Mouse (Mus musculus) embryonic facial prominence, embryonic 15.5 days (tissue): ENCODE data around the gene Ano1. TPM values are rescaled to one million over a fixed set of nuclear protein-coding genes. Genes with fewer than 3 reads are reported as not detected.
A peak's percentile ranks its signal among the peaks of the same experiment; 100 is the strongest.

Experiments used
- ATAC-seq: fragments of 200-750 bp; cut with Nextera tagmentation; 2 replicates; pipeline ENCODE4 v1.8.0; 2017; ENCODE audit warnings: low read depth, moderate TSS enrichment; ENCODE audit not compliant: insufficient number of reproducible peaks, low FRiP score, low TSS enrichment
- H3K27ac ChIP-seq: fragments of 300-500 bp; sonication (generic); replicated peaks from 2 replicates; pipeline ENCODE4 v1.5.1; 2015; ENCODE audit warnings: mild to moderate bottlenecking, inconsistent platforms
- H3K27me3 ChIP-seq: fragments of 300-500 bp; sonication (generic); 2 replicates; pipeline ENCODE4 v1.6.1; 2015; ENCODE audit warnings: inconsistent platforms
- H3K36me3 ChIP-seq: fragments of 300-500 bp; sonication (generic); 2 replicates; pipeline ENCODE4 v1.6.1; 2015; ENCODE audit warnings: mild to moderate bottlenecking, inconsistent platforms
- H3K4me1 ChIP-seq: fragments of 300-500 bp; sonication (generic); 2 replicates; pipeline ENCODE4 v1.6.1; 2015; ENCODE audit warnings: inconsistent platforms
- H3K4me2 ChIP-seq: fragments of 300-500 bp; sonication (generic); replicated peaks from 2 replicates; pipeline ENCODE4 v1.6.1; 2015; ENCODE audit warnings: mild to moderate bottlenecking, inconsistent platforms
- H3K4me3 ChIP-seq: fragments of 300-500 bp; sonication (generic); replicated peaks from 2 replicates; pipeline ENCODE4 v1.5.1; 2015; ENCODE audit warnings: mild to moderate bottlenecking, inconsistent platforms
- H3K9ac ChIP-seq: fragments of 300-500 bp; sonication (generic); 2 replicates; pipeline ENCODE4 v1.6.1; 2015; ENCODE audit warnings: inconsistent platforms
- H3K9me3 ChIP-seq: fragments of 300-500 bp; sonication (generic); replicated peaks from 2 replicates; pipeline ENCODE4 v1.6.1; 2016; ENCODE audit warnings: inconsistent platforms
- WGBS: fragments of 180-500 bp; shearing (Covaris S2); methylation state at CpG from one replicate; pipeline ENCODE4 v1.1.7; 2015; 5-methylcytosine and 5-hydroxymethylcytosine counted together
- polyA plus RNA-seq: library from polyadenylated mRNA; unstranded; fragments of >200 nt; fragmentation: Nextera tagmentation; extraction: Ambion mirVana; gene quantifications from 2 replicates; pipeline ENCODE4 v1.2.1, GENCODE M21; 2015

Gene Ano1
- polyA plus RNA-seq, result 17.9 and 20.6 TPM in 2 replicates

GRCm38 (mm10) chr7:144751833-144752232, at the start of gene Ano1:
Gene Ano1 (minus strand): TSS chr7:144751974.
- Histone ChIP-seq H3K4me1 (no peaks in the 10 kb centered on the region), H3K9me3 (no peaks in the 10 kb centered on the region), H3K27me3 (no peaks in the 10 kb centered on the region), H3K27ac (no peak within 1 kb of the TSS), H3K9ac (no peak within 1 kb of the TSS), H3K4me3 (no peak within 1 kb of the TSS), H3K4me2 (no peak within 1 kb of the TSS), H3K36me3 (no peaks in the 10 kb centered on the region)
- WGBS, result 85% methylated on average over 9 of the region's 9 CpGs
- no peak for ATAC-seq

- Histone ChIP-seq H3K4me3 (no peak overlapping the region), H3K9me3 (no peaks in the 10 kb centered on the region), H3K4me1 (no peaks in the 10 kb centered on the region), H3K9ac (no peak overlapping the region), H3K27ac (no peak overlapping the region), H3K36me3 (no peaks in the 10 kb centered on the region), H3K4me2 (no peak overlapping the region), H3K27me3 (peaks cover 7% of the 10 kb centered on the region; the same call in 1 of the 2 replicates)
- ATAC-seq, result no peak
- WGBS, result 38% methylated on average over 1 of the region's 1 CpGs
These were observed 46.7 kb upstream of the Ano1 start for GRCm38 (mm10) chr7:144798471-144798870.

- Histone ChIP-seq H3K27ac (no peak overlapping the region), H3K4me3 (no peak overlapping the region), H3K4me2 (no peak overlapping the region), H3K9me3 (no peaks in the 10 kb centered on the region), H3K4me1 (no peaks in the 10 kb centered on the region), H3K36me3 (no peaks in the 10 kb centered on the region), H3K9ac (no peak overlapping the region), H3K27me3 (peaks cover 5% of the 10 kb centered on the region; the same call in 1 of the 2 replicates)
- no peak for ATAC-seq
- WGBS, result 43% methylated on average over 17 of the region's 17 CpGs
These were observed 45.4 kb upstream of the Ano1 start for GRCm38 (mm10) chr7:144796986-144797735.

DNA sequence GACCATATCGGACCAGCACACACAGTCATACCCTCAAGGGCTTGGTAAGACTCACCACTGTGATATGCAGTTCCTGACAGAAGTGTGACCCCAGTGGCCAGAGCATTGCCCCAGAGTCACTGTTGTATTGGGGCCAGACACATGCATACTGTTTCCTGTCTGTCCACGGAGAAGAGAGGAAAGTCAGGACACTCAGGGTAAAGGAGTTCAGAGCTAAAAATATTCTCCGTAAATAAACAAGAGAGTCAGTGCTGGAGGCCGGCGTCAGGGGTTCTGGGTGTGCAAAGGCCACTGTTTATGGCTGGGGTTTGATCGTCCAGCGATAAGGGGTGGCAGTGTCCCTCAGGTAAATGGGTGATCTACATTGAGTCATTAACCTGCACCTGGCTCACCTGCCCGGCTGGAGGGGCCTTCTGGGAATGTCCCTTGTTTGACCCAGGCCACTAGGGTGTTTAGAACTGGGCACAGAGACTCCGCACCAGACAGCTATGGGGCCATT, 44.3 kb upstream of the Ano1 start:
- Histone ChIP-seq H3K36me3 (no peaks in the 10 kb centered on the region), H3K27ac (no peak overlapping the region), H3K9me3 (no peaks in the 10 kb centered on the region), H3K27me3 (peaks cover 5% of the 10 kb centered on the region; the same call in 1 of the 2 replicates), H3K4me1 (no peaks in the 10 kb centered on the region), H3K4me3 (no peak overlapping the region), H3K4me2 (no peak overlapping the region), H3K9ac (no peak overlapping the region)
- WGBS, result 74% methylated on average over 9 of the region's 9 CpGs
- ATAC-seq, result no peak

- 82% methylated on average over 10 of the region's 10 CpGs for WGBS
- 0 out of 2 replicates have a peak, but pooled peaks cover 5% of the 10 kb centered on the region for H3K27me3 ChIP-seq
- no peak overlapping the region for H3K27ac ChIP-seq
- H3K9ac ChIP-seq, result no peak overlapping the region
- no peak overlapping the region for H3K4me2 ChIP-seq
- no peak for ATAC-seq
- no peaks in the 10 kb centered on the region for H3K9me3 ChIP-seq
- no peaks in the 10 kb centered on the region for H3K36me3 ChIP-seq
- H3K4me1 ChIP-seq, result no peaks in the 10 kb centered on the region
- no peak overlapping the region for H3K4me3 ChIP-seq
These were observed 41.5 kb upstream of the Ano1 start for GRCm38 (mm10) chr7:144793296-144793695.

DNA sequence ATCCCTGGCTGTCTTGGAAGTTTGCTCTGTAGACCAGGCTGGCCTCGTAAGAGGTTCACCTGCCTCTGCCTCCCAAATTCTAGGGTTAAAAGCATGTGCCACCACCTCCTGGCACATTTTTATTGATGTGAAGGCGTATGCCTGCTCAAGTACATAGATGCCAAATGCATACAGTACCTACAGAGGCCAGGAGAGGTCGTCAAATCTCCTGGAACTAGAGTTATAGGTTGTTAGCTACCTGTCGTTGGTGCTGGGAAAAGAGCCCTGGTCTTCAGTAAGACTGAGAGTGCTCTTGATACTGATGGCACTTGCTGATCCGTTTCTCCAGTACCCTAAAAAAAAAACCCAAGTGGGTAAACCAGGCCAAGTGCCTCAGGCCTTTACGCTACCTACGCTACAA, 39.7 kb upstream of the Ano1 start:
- ATAC-seq, result no peak
- Histone ChIP-seq H3K4me2 (no peak overlapping the region), H3K27me3 (no peaks in the 10 kb centered on the region), H3K4me3 (no peak overlapping the region), H3K4me1 (no peaks in the 10 kb centered on the region), H3K36me3 (no peaks in the 10 kb centered on the region), H3K27ac (no peak overlapping the region), H3K9ac (no peak overlapping the region), H3K9me3 (no peaks in the 10 kb centered on the region)
- 85% methylated on average over 7 of the region's 7 CpGs for WGBS

GRCm38 (mm10) chr7:144789601-144790556, 38.1 kb upstream of the Ano1 start:
- Histone ChIP-seq H3K4me3 (peak overlapping the region; percentile 33), H3K36me3 (no peaks in the 10 kb centered on the region), H3K4me1 (no peaks in the 10 kb centered on the region), H3K9me3 (no peaks in the 10 kb centered on the region), H3K27ac (no peak overlapping the region), H3K4me2 (peak overlapping the region; percentile 49), H3K27me3 (no peaks in the 10 kb centered on the region), H3K9ac (no peak overlapping the region)
- no peak for ATAC-seq
- WGBS, result 45% methylated on average over 36 of the region's 36 CpGs

DNA sequence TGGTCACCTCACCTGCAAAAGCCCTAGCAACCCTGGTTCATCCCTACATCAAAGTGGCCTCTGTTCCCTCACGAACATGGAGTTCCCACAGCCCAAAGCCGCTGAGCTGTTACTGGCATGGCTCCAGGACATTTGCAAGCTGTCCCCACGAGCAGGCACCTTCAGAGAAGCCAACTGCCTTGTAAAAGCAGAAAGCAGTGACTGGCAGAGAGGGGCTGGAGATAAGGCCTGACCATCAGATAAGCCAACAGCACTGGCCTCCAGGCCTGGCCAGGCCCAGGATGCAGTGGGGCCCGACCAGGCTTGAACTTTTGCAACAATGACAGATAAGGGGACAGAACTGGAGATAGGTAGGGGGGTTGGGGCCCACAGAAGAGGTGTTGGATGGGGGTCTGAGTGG, 36.9 kb upstream of the Ano1 start:
- no peaks in the 10 kb centered on the region for H3K36me3 ChIP-seq
- H3K4me3 ChIP-seq, result no peak overlapping the region
- H3K27me3 ChIP-seq, result no peaks in the 10 kb centered on the region
- H3K9ac ChIP-seq, result no peak overlapping the region
- ATAC-seq, result peak; percentile 17; the same call in 1 of the 2 replicates
- no peaks in the 10 kb centered on the region for H3K4me1 ChIP-seq
- WGBS, result 47% methylated on average over 4 of the region's 4 CpGs
- no peaks in the 10 kb centered on the region for H3K9me3 ChIP-seq
- H3K4me2 ChIP-seq, result no peak overlapping the region
- H3K27ac ChIP-seq, result no peak overlapping the region

DNA sequence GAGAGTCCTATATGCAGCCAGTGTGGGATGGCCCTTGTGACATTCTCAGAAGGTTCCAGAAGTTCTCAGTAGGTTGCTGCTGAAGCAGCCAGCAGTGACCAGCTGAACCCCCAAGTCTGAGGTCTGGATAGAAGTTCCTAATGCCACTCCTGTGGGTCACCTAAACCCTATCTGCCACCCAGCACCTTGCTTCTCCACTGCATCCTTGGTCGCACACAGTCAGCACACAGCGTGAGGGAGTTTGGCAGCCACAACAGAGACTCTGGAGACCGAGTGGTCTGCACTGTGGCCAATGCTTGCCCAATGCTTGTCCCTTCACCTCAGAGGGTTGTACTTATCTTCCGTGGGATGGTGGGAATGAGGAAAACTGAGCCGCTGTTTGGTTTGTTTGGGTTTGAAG, 35.7 kb upstream of the Ano1 start:
- no peaks in the 10 kb centered on the region for H3K9me3 ChIP-seq
- H3K27me3 ChIP-seq, result no peaks in the 10 kb centered on the region
- no peak overlapping the region for H3K4me3 ChIP-seq
- H3K4me1 ChIP-seq, result no peaks in the 10 kb centered on the region
- no peak overlapping the region for H3K9ac ChIP-seq
- no peak for ATAC-seq
- H3K27ac ChIP-seq, result no peak overlapping the region
- H3K4me2 ChIP-seq, result no peak overlapping the region
- no peaks in the 10 kb centered on the region for H3K36me3 ChIP-seq
- 78% methylated on average over 5 of the region's 5 CpGs for WGBS

GRCm38 (mm10) chr7:144786571-144786970, 34.8 kb upstream of the Ano1 start:
- no peak for ATAC-seq
- Histone ChIP-seq H3K4me2 (no peak overlapping the region), H3K9ac (no peak overlapping the region), H3K9me3 (no peaks in the 10 kb centered on the region), H3K36me3 (no peaks in the 10 kb centered on the region), H3K4me3 (no peak overlapping the region), H3K27me3 (no peaks in the 10 kb centered on the region), H3K4me1 (no peaks in the 10 kb centered on the region), H3K27ac (no peak overlapping the region)
- WGBS, result 46% methylated on average over 3 of the region's 3 CpGs

DNA sequence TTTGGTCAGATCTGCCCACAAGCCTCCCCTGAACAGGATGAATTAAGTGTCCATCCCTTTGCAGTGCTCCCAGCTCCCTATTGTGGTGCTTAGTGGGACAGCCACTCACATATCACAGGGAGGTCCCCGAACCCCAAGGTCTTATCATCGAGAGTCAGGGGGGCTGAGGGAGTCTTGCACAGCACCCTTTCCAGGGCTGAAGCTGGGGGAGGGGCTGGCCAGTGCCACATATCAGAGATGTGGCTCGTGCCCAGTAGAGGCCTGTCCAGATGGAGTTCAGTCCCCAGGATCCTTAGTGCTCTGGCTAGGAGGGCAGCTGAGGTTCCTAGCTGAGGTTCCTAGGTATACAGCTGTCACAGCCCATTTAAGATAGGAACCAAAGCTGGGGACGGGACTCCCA, 32.4 kb upstream of the Ano1 start:
- Histone ChIP-seq H3K4me3 (no peak overlapping the region), H3K27ac (no peak overlapping the region), H3K9me3 (no peaks in the 10 kb centered on the region), H3K27me3 (0 out of 2 replicates have a peak, but pooled peaks cover 4% of the 10 kb centered on the region), H3K36me3 (no peaks in the 10 kb centered on the region), H3K4me1 (no peaks in the 10 kb centered on the region), H3K9ac (no peak overlapping the region), H3K4me2 (no peak overlapping the region)
- WGBS, result 70% methylated on average over 4 of the region's 4 CpGs
- ATAC-seq, result no peak
